Mouse (Mus musculus): ENCODE data around the gene Csgalnact2. TPM values are rescaled to one million over a fixed set of nuclear protein-coding genes. Genes with fewer than 3 reads are reported as not detected.

Gene Csgalnact2
- total and polyA plus RNA-seq, 3 experiments: 4.3 to 20.4 (median 17.6) TPM

- no peak overlapping the region for H3K27ac ChIP-seq
- no peaks in the 10 kb centered on the region for H3K27me3 ChIP-seq (ENCODE audit: control insufficient read depth, insufficient read depth, low read length)
- H3K9ac ChIP-seq (ENCODE audit: low read depth, low read length): no peak overlapping the region
- intact Hi-C loops (cut with DNase I): no loop called here
- WGBS: 70% methylated on average over 9 of the region's 9 CpGs
- H3K4me1 ChIP-seq (ENCODE audit: control insufficient read depth, insufficient read depth, low read length): no peaks in the 10 kb centered on the region
- no peaks in the 10 kb centered on the region for H3K79me2 ChIP-seq (replicated peaks; ENCODE audit: control insufficient read depth, insufficient read depth, low read length)
- H3K36me3 ChIP-seq (ENCODE audit: control insufficient read depth, insufficient read depth, low read length): no peaks in the 10 kb centered on the region
- DNase-seq: no peak
- TF ChIP-seq CTCF (IDR thresholded peaks at IDR 0.05): no peak
- no peak for TF ChIP-seq EP300 (IDR thresholded peaks at IDR 0.05; ENCODE audit: insufficient read depth, low read depth, low read length)
- no peak for TF ChIP-seq POLR2A (IDR thresholded peaks at IDR 0.05; ENCODE audit: insufficient read depth, low read depth, low read length)
- no peak overlapping the region for H3K4me3 ChIP-seq
These were observed 28.1 kb upstream of the Csgalnact2 start for GRCm38 (mm10) chr6:118167013-118167412.

GRCm38 (mm10) chr6:118165516-118165915 is 26.6 kb upstream of the Csgalnact2 start:
- no peaks in the 10 kb centered on the region for H3K79me2 ChIP-seq (replicated peaks; ENCODE audit: control insufficient read depth, insufficient read depth, low read length)
- H3K4me1 ChIP-seq (ENCODE audit: control insufficient read depth, insufficient read depth, low read length): no peaks in the 10 kb centered on the region
- H3K4me3 ChIP-seq: no peak overlapping the region
- WGBS: 87% methylated on average over 1 of the region's 1 CpGs
- H3K27me3 ChIP-seq (ENCODE audit: control insufficient read depth, insufficient read depth, low read length): no peaks in the 10 kb centered on the region
- DNase-seq: no peak
- intact Hi-C loops (cut with DNase I): no loop called here
- H3K36me3 ChIP-seq (ENCODE audit: control insufficient read depth, insufficient read depth, low read length): no peaks in the 10 kb centered on the region
- TF ChIP-seq POLR2A (IDR thresholded peaks at IDR 0.05; ENCODE audit: insufficient read depth, low read depth, low read length): no peak
- no peak for TF ChIP-seq EP300 (IDR thresholded peaks at IDR 0.05; ENCODE audit: insufficient read depth, low read depth, low read length)
- no peak for TF ChIP-seq CTCF (IDR thresholded peaks at IDR 0.05)
- H3K9ac ChIP-seq (ENCODE audit: low read depth, low read length): no peak overlapping the region
- H3K27ac ChIP-seq: no peak overlapping the region

GRCm38 (mm10) chr6:118164691-118165090 is 25.8 kb upstream of the Csgalnact2 start:
- no peak overlapping the region for H3K4me3 ChIP-seq
- 51% methylated on average over 8 of the region's 8 CpGs for WGBS
- no peaks in the 10 kb centered on the region for H3K4me1 ChIP-seq (ENCODE audit: control insufficient read depth, insufficient read depth, low read length)
- intact Hi-C loops (cut with DNase I): no loop called here
- no peaks in the 10 kb centered on the region for H3K27me3 ChIP-seq (ENCODE audit: control insufficient read depth, insufficient read depth, low read length)
- H3K36me3 ChIP-seq (ENCODE audit: control insufficient read depth, insufficient read depth, low read length): no peaks in the 10 kb centered on the region
- H3K79me2 ChIP-seq (replicated peaks; ENCODE audit: control insufficient read depth, insufficient read depth, low read length): no peaks in the 10 kb centered on the region
- DNase-seq: no peak
- TF ChIP-seq CTCF (IDR thresholded peaks at IDR 0.05): no peak
- TF ChIP-seq POLR2A (IDR thresholded peaks at IDR 0.05; ENCODE audit: insufficient read depth, low read depth, low read length): no peak
- TF ChIP-seq EP300 (IDR thresholded peaks at IDR 0.05; ENCODE audit: insufficient read depth, low read depth, low read length): no peak
- no peak overlapping the region for H3K9ac ChIP-seq (ENCODE audit: low read depth, low read length)
- no peak overlapping the region for H3K27ac ChIP-seq

- H3K79me2 ChIP-seq (replicated peaks; ENCODE audit: control insufficient read depth, insufficient read depth, low read length): no peaks in the 10 kb centered on the region
- H3K9ac ChIP-seq (ENCODE audit: low read depth, low read length): no peak overlapping the region
- H3K27me3 ChIP-seq (ENCODE audit: control insufficient read depth, insufficient read depth, low read length): no peaks in the 10 kb centered on the region
- WGBS: 92% methylated on average over 2 of the region's 2 CpGs
- no peak overlapping the region for H3K27ac ChIP-seq
- no peaks in the 10 kb centered on the region for H3K36me3 ChIP-seq (ENCODE audit: control insufficient read depth, insufficient read depth, low read length)
- intact Hi-C loops (cut with DNase I): no loop called here
- DNase-seq: no peak
- H3K4me1 ChIP-seq (ENCODE audit: control insufficient read depth, insufficient read depth, low read length): no peaks in the 10 kb centered on the region
- no peak overlapping the region for H3K4me3 ChIP-seq
- TF ChIP-seq EP300 (IDR thresholded peaks at IDR 0.05; ENCODE audit: insufficient read depth, low read depth, low read length): no peak
- TF ChIP-seq CTCF (IDR thresholded peaks at IDR 0.05): no peak
- TF ChIP-seq POLR2A (IDR thresholded peaks at IDR 0.05; ENCODE audit: insufficient read depth, low read depth, low read length): no peak
These were observed 24.1 kb upstream of the Csgalnact2 start for GRCm38 (mm10) chr6:118163086-118163485.

GRCm38 (mm10) chr6:118162457-118163082 is 23.6 kb upstream of the Csgalnact2 start:
- no peaks in the 10 kb centered on the region for H3K79me2 ChIP-seq (replicated peaks; ENCODE audit: control insufficient read depth, insufficient read depth, low read length)
- H3K27ac ChIP-seq: no peak overlapping the region
- H3K9ac ChIP-seq (ENCODE audit: low read depth, low read length): no peak overlapping the region
- WGBS: 83% methylated on average over 12 of the region's 12 CpGs
- no peaks in the 10 kb centered on the region for H3K27me3 ChIP-seq (ENCODE audit: control insufficient read depth, insufficient read depth, low read length)
- TF ChIP-seq POLR2A (IDR thresholded peaks at IDR 0.05; ENCODE audit: insufficient read depth, low read depth, low read length) (no peak), CTCF (IDR thresholded peaks at IDR 0.05) (no peak), EP300 (IDR thresholded peaks at IDR 0.05; ENCODE audit: insufficient read depth, low read depth, low read length) (no peak)
- no peak for DNase-seq
- intact Hi-C loops (cut with DNase I): no loop called here
- no peak overlapping the region for H3K4me3 ChIP-seq
- no peaks in the 10 kb centered on the region for H3K36me3 ChIP-seq (ENCODE audit: control insufficient read depth, insufficient read depth, low read length)
- H3K4me1 ChIP-seq (ENCODE audit: control insufficient read depth, insufficient read depth, low read length): no peaks in the 10 kb centered on the region

- TF ChIP-seq CTCF (IDR thresholded peaks at IDR 0.05) (no peak), EP300 (IDR thresholded peaks at IDR 0.05; ENCODE audit: insufficient read depth, low read depth, low read length) (no peak), POLR2A (IDR thresholded peaks at IDR 0.05; ENCODE audit: insufficient read depth, low read depth, low read length) (no peak)
- no peaks in the 10 kb centered on the region for H3K4me1 ChIP-seq (ENCODE audit: control insufficient read depth, insufficient read depth, low read length)
- no peaks in the 10 kb centered on the region for H3K79me2 ChIP-seq (replicated peaks; ENCODE audit: control insufficient read depth, insufficient read depth, low read length)
- H3K27ac ChIP-seq: no peak overlapping the region
- DNase-seq: no peak
- WGBS: 85% methylated on average over 5 of the region's 5 CpGs
- H3K9ac ChIP-seq (ENCODE audit: low read depth, low read length): no peak overlapping the region
- intact Hi-C loops (cut with DNase I): no loop called here
- no peak overlapping the region for H3K4me3 ChIP-seq
- H3K36me3 ChIP-seq (ENCODE audit: control insufficient read depth, insufficient read depth, low read length): no peaks in the 10 kb centered on the region
- H3K27me3 ChIP-seq (ENCODE audit: control insufficient read depth, insufficient read depth, low read length): no peaks in the 10 kb centered on the region
These were observed 14.2 kb upstream of the Csgalnact2 start for GRCm38 (mm10) chr6:118153091-118153490.
